Mouse (Mus musculus) neutrophil, adult 5-6 weeks (primary cell): ENCODE measurements around the gene Gadd45b. TPM values are rescaled to one million over a fixed set of nuclear protein-coding genes. Genes with fewer than 3 reads are reported as not detected.
A peak's percentile ranks its signal among the peaks of the same experiment; 100 is the strongest.

ENCODE experiments used
- ATAC-seq: fragments of 151-379, 151-347 bp; 2 replicates; pipeline ENCODE4 v1.8.0; 2017; ENCODE audit warnings: mild to moderate bottlenecking, moderate TSS enrichment; ENCODE audit not compliant: insufficient number of reproducible peaks, poor library complexity, low FRiP score, severe bottlenecking; ENCODE audit errors: extremely low read depth
- total RNA-seq: library from RNA; stranded (forward); fragments of 200-1000 nt; gene quantifications from 2 replicates; pipeline ENCODE4 v1.2.3, GENCODE M21; 2017

Gadd45b gene
- total RNA-seq, 1 experiment from 2014 or later = 63.2 TPM

- ATAC-seq = no peak
These were observed 19.2 kb downstream of the Gadd45b start for GRCm38 (mm10) chr10:80949081-80949480.

GRCm38 (mm10) chr10:80950314-80950713 lies 20.4 kb downstream of the Gadd45b start:
- ATAC-seq = no peak

GRCm38 (mm10) chr10:80951761-80952390 lies 22.0 kb downstream of the Gadd45b start:
- ATAC-seq = no peak

- no peak for ATAC-seq
These were observed 22.6 kb downstream of the Gadd45b start for GRCm38 (mm10) chr10:80952449-80952848.

GRCm38 (mm10) chr10:80954415-80954814 lies 24.5 kb downstream of the Gadd45b start:
- ATAC-seq = no peak

- no peak for ATAC-seq
These were observed 25.0 kb downstream of the Gadd45b start for GRCm38 (mm10) chr10:80954843-80955242.

GRCm38 (mm10) chr10:80955536-80955935 lies 25.7 kb downstream of the Gadd45b start:
- ATAC-seq = peak; percentile 81

- no peak for ATAC-seq
These were observed 26.5 kb downstream of the Gadd45b start for GRCm38 (mm10) chr10:80956385-80956784.

GRCm38 (mm10) chr10:80956901-80957300 lies 27.0 kb downstream of the Gadd45b start:
- ATAC-seq = no peak

- no peak for ATAC-seq
These were observed 27.9 kb downstream of the Gadd45b start for GRCm38 (mm10) chr10:80957791-80958190.

- no peak for ATAC-seq
These were observed 29.2 kb downstream of the Gadd45b start for GRCm38 (mm10) chr10:80958979-80959637.

- 0 out of 2 replicates have a peak, but pooled peaks have one; percentile 17 for ATAC-seq
These were observed 31.0 kb downstream of the Gadd45b start for GRCm38 (mm10) chr10:80960551-80961508.

- no peak for ATAC-seq
These were observed 32.2 kb downstream of the Gadd45b start for GRCm38 (mm10) chr10:80962051-80962472.

- ATAC-seq = no peak
These were observed 32.7 kb downstream of the Gadd45b start for GRCm38 (mm10) chr10:80962585-80962984.

- no peak for ATAC-seq
These were observed 33.4 kb downstream of the Gadd45b start for GRCm38 (mm10) chr10:80963031-80963975.

- ATAC-seq = no peak
These were observed 36.4 kb downstream of the Gadd45b start for GRCm38 (mm10) chr10:80966296-80966695.

GRCm38 (mm10) chr10:80967101-80967656 lies 37.3 kb downstream of the Gadd45b start:
- no peak for ATAC-seq

- ATAC-seq = no peak
These were observed 38.2 kb downstream of the Gadd45b start for GRCm38 (mm10) chr10:80968106-80968505.
